Comparison of ENCODE assay signal across 9 mouse cellular contexts in the genomic region with DNA sequence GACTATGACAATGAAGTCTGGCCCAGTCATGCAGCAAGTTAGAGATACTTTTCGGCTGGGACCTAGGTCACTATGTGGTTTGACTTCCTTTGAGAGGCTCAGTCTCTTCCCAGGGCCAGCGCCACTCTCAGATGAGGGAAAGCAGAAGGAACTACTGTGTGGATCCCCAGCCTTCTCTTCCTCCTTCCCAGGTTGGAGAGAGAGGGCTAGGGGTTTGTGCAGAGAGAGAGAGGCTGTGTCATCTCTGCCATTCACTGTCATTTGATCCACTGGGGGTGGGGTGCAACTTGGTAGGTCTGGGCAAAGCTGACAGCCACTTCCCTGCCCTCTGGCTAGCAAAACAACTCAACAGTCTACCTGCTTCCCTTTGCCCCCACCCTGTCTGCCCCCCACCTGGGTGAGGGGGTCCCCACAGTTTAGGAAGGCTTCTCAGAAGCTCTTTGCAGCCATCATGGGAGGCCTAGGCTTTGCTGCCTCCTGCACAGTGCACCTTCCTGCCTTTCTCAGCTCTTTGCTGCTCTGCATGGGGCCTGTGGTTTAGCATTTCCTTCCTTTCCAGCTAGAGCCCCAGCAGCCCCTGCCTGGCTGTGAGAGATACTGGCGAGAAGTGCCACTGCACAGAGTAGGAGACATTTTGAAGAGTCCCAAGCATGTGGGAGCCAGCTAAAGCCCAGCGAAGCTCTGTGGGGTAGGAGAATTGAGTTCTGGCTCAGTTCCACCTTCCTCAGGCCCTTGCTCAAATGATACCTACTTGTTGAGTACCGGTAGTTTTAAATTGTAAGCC. TPM values are rescaled to one million over a fixed set of nuclear protein-coding genes. Genes with fewer than 3 reads are reported as not detected.
DNase-seq lines count a peak whose midpoint lies in the region; ATAC-seq lines count a peak whose summit lies in the region.
"Had no signal": no experiment of that assay in that cellular context is flagged by ENCODE, and none has a peak within 500 bp of the region (broad histone marks: within the 10 kb centered on the region; RNA-seq: fewer than 3 reads in every experiment).

No protein-coding gene starts in this region.

- H3K9ac ChIP-seq in heart, embryonic 15.5 days = no peak overlapping the region
- no peak overlapping the region for H3K9ac ChIP-seq in intestine, embryonic 15.5 days
- H3K9ac ChIP-seq: heart, embryonic 13.5 days; limb, embryonic 12.5 days had no signal

- H3K4me3 ChIP-seq in heart, embryonic 15.5 days = no peak overlapping the region
- no peak overlapping the region for H3K4me3 ChIP-seq in intestine, embryonic 15.5 days (replicated peaks)
- H3K4me3 ChIP-seq: heart, embryonic 13.5 days; limb, embryonic 12.5 days had no signal

- H3K27me3 ChIP-seq in heart, embryonic 15.5 days = no peaks in the 10 kb centered on the region
- H3K27me3 ChIP-seq in intestine, embryonic 15.5 days (replicated peaks) = no peaks in the 10 kb centered on the region
- H3K27me3 ChIP-seq: heart, embryonic 13.5 days; limb, embryonic 12.5 days had no signal

- H3K27ac ChIP-seq in heart, embryonic 15.5 days = no peak overlapping the region; the same call in 1 of the 2 replicates
- H3K27ac ChIP-seq in intestine, embryonic 15.5 days = no peak overlapping the region
- H3K27ac ChIP-seq: heart, embryonic 13.5 days; limb, embryonic 12.5 days had no signal

- 41% methylated on average over 5 of the region's 5 CpGs for WGBS in heart, embryonic 15.5 days
- 62% methylated on average over 5 of the region's 5 CpGs for WGBS in intestine, embryonic 15.5 days

- no peaks in the 10 kb centered on the region for H3K4me1 ChIP-seq in heart, embryonic 15.5 days (replicated peaks)
- H3K4me1 ChIP-seq in intestine, embryonic 15.5 days (replicated peaks) = no peaks in the 10 kb centered on the region

- ATAC-seq in heart, embryonic 15.5 days (replicated peaks; ENCODE audit: insufficient number of reproducible peaks, insufficient read depth, low FRiP score, low read depth) = peak; percentile 55
- ATAC-seq in megakaryocyte-erythroid progenitor cell, adult 5-6 weeks (replicated peaks; ENCODE audit: low FRiP score, low TSS enrichment, poor library complexity, severe bottlenecking) = peak; percentile 81
- no peak for ATAC-seq in intestine, embryonic 15.5 days

- peak; percentile 19 for DNase-seq in A20 (ENCODE audit: low read depth, low spot score)
- peak; percentile 85 for DNase-seq in CD4-positive, CD25-positive, alpha-beta regulatory T cell, adult 2 months (ENCODE audit: low read depth, low spot score)
- no peak for DNase-seq in cerebellum, adult 9-10 months
- no peak for DNase-seq in gastrocnemius, adult 18-20 months (ENCODE audit: low spot score)

- no peak overlapping the region for H3K4me2 ChIP-seq in heart, embryonic 15.5 days
- no peak overlapping the region for H3K4me2 ChIP-seq in intestine, embryonic 15.5 days (replicated peaks)
- H3K4me2 ChIP-seq: heart, embryonic 13.5 days; limb, embryonic 12.5 days had no signal

- no peaks in the 10 kb centered on the region for H3K36me3 ChIP-seq in heart, embryonic 15.5 days
- no peaks in the 10 kb centered on the region for H3K36me3 ChIP-seq in intestine, embryonic 15.5 days
- H3K36me3 ChIP-seq: heart, embryonic 13.5 days; limb, embryonic 12.5 days had no signal

- H3K9me3 ChIP-seq in heart, embryonic 15.5 days (replicated peaks) = no peaks in the 10 kb centered on the region
- no peaks in the 10 kb centered on the region for H3K9me3 ChIP-seq in intestine, embryonic 15.5 days
- H3K9me3 ChIP-seq: heart, embryonic 13.5 days; limb, embryonic 12.5 days had no signal

RNA-seq across cellular contexts. Expression of a gene that starts 17.2 kb away (rescaled TPM):
- polyA plus RNA-seq in heart, embryonic 15.5 days (2015; fragmentation: Nextera tagmentation; extraction: Ambion mirVana) = 2.3 and 6.4 TPM in 2 replicates
- total RNA-seq in megakaryocyte-erythroid progenitor cell, adult 5-6 weeks (2014; fragmentation: Nextera tagmentation) = 11.4 and 19.0 TPM in 2 replicates
- 9.3 and 16.2 TPM in 2 replicates for total RNA-seq in megakaryocyte-erythroid progenitor cell, adult 5-6 weeks (2017)
- polyA plus RNA-seq in intestine, embryonic 15.5 days (2015; fragmentation: Nextera tagmentation; extraction: Ambion mirVana) = 3.6 and 3.7 TPM in 2 replicates
- under 1 TPM; 0.43 to 0.64 TPM for total RNA-seq in gastrocnemius, adult 18-20 months (2021)

RNA-seq across cellular contexts. Expression of a gene that starts 34.5 kb away (rescaled TPM):
- polyA plus RNA-seq in heart, embryonic 15.5 days (2015; fragmentation: Nextera tagmentation; extraction: Ambion mirVana) = not detected in 2 replicates
- not detected in 2 replicates for total RNA-seq in megakaryocyte-erythroid progenitor cell, adult 5-6 weeks (2014; fragmentation: Nextera tagmentation)
- total RNA-seq in megakaryocyte-erythroid progenitor cell, adult 5-6 weeks (2017) = not detected in 2 replicates
- polyA plus RNA-seq in intestine, embryonic 15.5 days (2015; fragmentation: Nextera tagmentation; extraction: Ambion mirVana) = not detected in 2 replicates
- not detected for total RNA-seq in gastrocnemius, adult 18-20 months (2021)
- polyA plus RNA-seq: heart, embryonic 13.5 days; limb, embryonic 12.5 days had no signal

Comparison
In these comparisons a context has a peak if more than half of its experiments do, and no peak if none do; other contexts are left out.
1. DNase-seq: peak in A20 (single experiment) and CD4-positive, CD25-positive, alpha-beta regulatory T cell, adult 2 months (single experiment); none in cerebellum, adult 9-10 months (single experiment) and gastrocnemius, adult 18-20 months (single experiment).
2. RNA of a gene that starts 17.2 kb away (total RNA-seq): 9.3 to 19.0 TPM in megakaryocyte-erythroid progenitor cell, adult 5-6 weeks; 0.43 to 0.64 TPM in gastrocnemius, adult 18-20 months; every median in the first group is over 4 times any median in the second.